ENCODE assay signal across 8 mouse cellular contexts in genomic region chr16:18348601-18349175, GRCm38 (mm10). TPM values are rescaled to one million over a fixed set of nuclear protein-coding genes. Genes with fewer than 3 reads are reported as not detected.
A peak's percentile ranks its signal among the peaks of the same experiment; 100 is the strongest.
DNase-seq lines count a peak whose midpoint lies in the region; ATAC-seq lines count a peak whose summit lies in the region.

No protein-coding gene starts in this region.

- H3K4me1 ChIP-seq in heart, embryonic 15.5 days (replicated peaks): peaks cover 26% of the 10 kb centered on the region
- H3K4me1 ChIP-seq in limb, embryonic 11.5 days (ENCODE audit: control insufficient read depth, insufficient read depth, low read length): 0 out of 2 replicates have a peak, but pooled peaks cover 5% of the 10 kb centered on the region
- H3K4me1 ChIP-seq in midbrain, embryonic 15.5 days: peaks cover 53% of the 10 kb centered on the region

- H3K27me3 ChIP-seq in heart, embryonic 15.5 days: peaks cover 22% of the 10 kb centered on the region
- peaks cover 14% of the 10 kb centered on the region for H3K27me3 ChIP-seq in limb, embryonic 11.5 days (ENCODE audit: control insufficient read depth, insufficient read depth, low read length)
- 0 out of 2 replicates have a peak, but pooled peaks cover 3% of the 10 kb centered on the region for H3K27me3 ChIP-seq in midbrain, embryonic 15.5 days (replicated peaks)

- peak overlapping the region; percentile 70 for H3K9ac ChIP-seq in heart, embryonic 15.5 days
- H3K9ac ChIP-seq in limb, embryonic 11.5 days (ENCODE audit: low read length): peak overlapping the region; percentile 55
- H3K9ac ChIP-seq in midbrain, embryonic 15.5 days: peak overlapping the region; percentile 66

- peak overlapping the region; percentile 74 for H3K4me3 ChIP-seq in heart, embryonic 15.5 days
- H3K4me3 ChIP-seq in limb, embryonic 11.5 days (ENCODE audit: low read depth, low read length): peak overlapping the region; percentile 71
- H3K4me3 ChIP-seq in midbrain, embryonic 15.5 days: peak overlapping the region; percentile 64

- DNase-seq in cerebellum, adult 18-20 months: peak; percentile 62 to 68
- DNase-seq in cerebellum, adult 11 months: no peak
- DNase-seq in urinary bladder, postnatal 25 days (ENCODE audit: low spot score): peak; percentile 31
- DNase-seq in urinary bladder, adult 18-20 months (ENCODE audit: low spot score in 2 of 2): no peak
- DNase-seq in limb, embryonic 11.5 days (ENCODE audit: low spot score): peak; percentile 58
- DNase-seq in ovary, adult 18-20 months (ENCODE audit: low spot score): no peak

- H3K27ac ChIP-seq in heart, embryonic 15.5 days: no peak overlapping the region
- no peak overlapping the region for H3K27ac ChIP-seq in limb, embryonic 11.5 days (replicated peaks; ENCODE audit: low read depth, low read length)
- H3K27ac ChIP-seq in midbrain, embryonic 15.5 days: peak overlapping the region; percentile 63

- ATAC-seq in heart, embryonic 15.5 days (replicated peaks; ENCODE audit: insufficient number of reproducible peaks, insufficient read depth, low FRiP score, low read depth): 0 out of 2 replicates have a peak, but pooled peaks have one; percentile 1
- ATAC-seq in limb, embryonic 11.5 days (ENCODE audit: insufficient number of reproducible peaks, low FRiP score, low TSS enrichment, low read depth): peak; percentile 15
- no peak; the same call in 1 of the 2 replicates for ATAC-seq in midbrain, embryonic 15.5 days (replicated peaks)

- H3K4me2 ChIP-seq in heart, embryonic 15.5 days: peak overlapping the region; percentile 97
- H3K4me2 ChIP-seq in limb, embryonic 11.5 days (ENCODE audit: low read depth, severe bottlenecking): peak overlapping the region; percentile 98
- peak overlapping the region; percentile 71 for H3K4me2 ChIP-seq in midbrain, embryonic 15.5 days

- H3K36me3 ChIP-seq in heart, embryonic 15.5 days: no peaks in the 10 kb centered on the region
- no peaks in the 10 kb centered on the region for H3K36me3 ChIP-seq in limb, embryonic 11.5 days (ENCODE audit: control insufficient read depth, insufficient read depth, low read length)
- H3K36me3 ChIP-seq in midbrain, embryonic 15.5 days (replicated peaks): no peaks in the 10 kb centered on the region

- no peaks in the 10 kb centered on the region for H3K9me3 ChIP-seq in heart, embryonic 15.5 days (replicated peaks)
- no peaks in the 10 kb centered on the region for H3K9me3 ChIP-seq in limb, embryonic 11.5 days (ENCODE audit: control insufficient read depth, low read length)
- no peaks in the 10 kb centered on the region for H3K9me3 ChIP-seq in midbrain, embryonic 15.5 days

- 2% methylated on average over 28 of the region's 28 CpGs for WGBS in heart, embryonic 15.5 days
- WGBS in limb, embryonic 11.5 days: under 1% methylated on average over 28 of the region's 28 CpGs
- 0% methylated on average over 28 of the region's 28 CpGs for WGBS in midbrain, embryonic 15.5 days

RNA-seq across cellular contexts. Expression of gene Arvcf, which starts 0.7 kb away (rescaled TPM):
- 28.4 and 40.0 TPM in 2 replicates for polyA plus RNA-seq in heart, embryonic 15.5 days (2015; fragmentation: Nextera tagmentation; extraction: Ambion mirVana)
- polyA plus RNA-seq in limb, embryonic 11.5 days (2014; fragmentation: Nextera tagmentation; extraction: Ambion mirVana): 32.9 and 33.2 TPM in 2 replicates
- 94.4 and 99.5 TPM in 2 replicates for polyA plus RNA-seq in midbrain, embryonic 15.5 days (2015; fragmentation: Nextera tagmentation; extraction: Ambion mirVana)

RNA-seq across cellular contexts. Expression of gene Tango2, which starts 0.8 kb away (rescaled TPM):
- polyA plus RNA-seq in heart, embryonic 15.5 days (2015; fragmentation: Nextera tagmentation; extraction: Ambion mirVana): 61.4 and 61.5 TPM in 2 replicates
- polyA plus RNA-seq in limb, embryonic 11.5 days (2014; fragmentation: Nextera tagmentation; extraction: Ambion mirVana): 20.1 and 21.2 TPM in 2 replicates
- 74.3 and 83.1 TPM in 2 replicates for polyA plus RNA-seq in midbrain, embryonic 15.5 days (2015; fragmentation: Nextera tagmentation; extraction: Ambion mirVana)

RNA-seq across cellular contexts. Expression of gene Dgcr8, which starts 59.6 kb away (rescaled TPM):
- polyA plus RNA-seq in heart, embryonic 15.5 days (2015; fragmentation: Nextera tagmentation; extraction: Ambion mirVana): 15.8 and 19.6 TPM in 2 replicates
- 42.7 and 48.2 TPM in 2 replicates for polyA plus RNA-seq in limb, embryonic 11.5 days (2014; fragmentation: Nextera tagmentation; extraction: Ambion mirVana)
- 37.5 and 38.9 TPM in 2 replicates for polyA plus RNA-seq in midbrain, embryonic 15.5 days (2015; fragmentation: Nextera tagmentation; extraction: Ambion mirVana)

Comparison
In these comparisons a context has a peak if more than half of its experiments do, and no peak if none do; other contexts are left out.
1. DNase-seq: peak in cerebellum, adult 18-20 months (2 of 2), urinary bladder, postnatal 25 days (single experiment) and limb, embryonic 11.5 days (single experiment); none in cerebellum, adult 11 months (single experiment), urinary bladder, adult 18-20 months (0 of 2) and ovary, adult 18-20 months (single experiment).
2. Peak in every context shown above with its lines, with median percentiles within 50 percentile points of each other: H3K4me2 ChIP-seq, H3K4me3 ChIP-seq and H3K9ac ChIP-seq.